Mouse (Mus musculus) urinary bladder, postnatal 10 days (tissue): ENCODE data around the gene Nmnat3.

Source experiments
- DNase-seq: peaks from one replicate; pipeline ENCODE4 v3.0.0; 2022; ENCODE audit warnings: low spot score

Nmnat3 gene

GRCm38 (mm10) chr9:98354919-98355318 is 67.7 kb downstream of the Nmnat3 start:
- DNase-seq: no peak

GRCm38 (mm10) chr9:98361047-98361446 is 73.8 kb downstream of the Nmnat3 start:
- no peak for DNase-seq

GRCm38 (mm10) chr9:98366075-98366474 is 78.8 kb downstream of the Nmnat3 start:
- no peak for DNase-seq

GRCm38 (mm10) chr9:98367333-98367962 is 80.2 kb downstream of the Nmnat3 start:
- DNase-seq: no peak

DNA sequence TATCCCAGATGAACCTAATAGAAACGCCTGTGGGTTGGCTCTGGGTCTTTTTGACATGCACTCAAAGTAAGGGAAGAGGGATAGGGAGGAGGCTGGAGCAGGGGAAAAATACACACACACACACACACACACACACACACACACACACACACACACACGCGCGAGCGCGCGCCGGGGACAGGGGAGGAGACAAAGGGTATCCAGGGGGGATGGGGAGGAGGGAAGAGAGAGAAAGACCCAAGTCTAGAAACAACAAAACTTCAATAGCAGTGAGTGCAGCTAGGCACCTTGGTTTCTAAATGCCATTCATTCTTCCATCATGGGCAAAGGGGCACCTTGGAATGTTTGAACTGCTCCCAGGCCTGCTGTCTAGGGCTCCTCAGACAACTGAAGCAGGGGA is 82.5 kb downstream of the Nmnat3 start:
- no peak for DNase-seq

- DNase-seq: no peak
Observed at GRCm38 (mm10) chr9:98373358-98373757, 86.1 kb downstream of the Nmnat3 start.

GRCm38 (mm10) chr9:98374897-98375296 is 87.7 kb downstream of the Nmnat3 start:
- no peak for DNase-seq

- DNase-seq: no peak
Observed at GRCm38 (mm10) chr9:98375329-98376170, 88.3 kb downstream of the Nmnat3 start.

GRCm38 (mm10) chr9:98379736-98380135 is 92.5 kb downstream of the Nmnat3 start:
- no peak for DNase-seq

DNA sequence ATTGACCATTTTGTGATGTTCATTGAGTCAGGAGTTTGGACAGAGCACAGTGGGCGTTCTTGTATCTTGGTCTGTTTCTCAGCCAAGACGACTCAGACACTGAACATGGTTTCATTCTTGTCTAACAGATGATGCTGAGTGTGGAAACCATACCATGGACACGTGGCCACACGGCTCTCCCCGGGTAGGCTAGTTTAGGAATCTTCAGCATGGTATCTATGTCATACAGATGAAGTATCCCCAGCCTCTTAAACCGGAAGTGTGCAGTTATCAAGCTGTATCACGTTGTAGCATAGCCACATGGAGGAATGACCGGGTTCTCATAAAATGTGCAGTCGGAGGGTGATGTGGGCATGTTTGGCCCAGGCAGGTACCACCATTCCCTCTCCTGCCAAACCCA is 93.4 kb downstream of the Nmnat3 start:
- DNase-seq: no peak

DNA sequence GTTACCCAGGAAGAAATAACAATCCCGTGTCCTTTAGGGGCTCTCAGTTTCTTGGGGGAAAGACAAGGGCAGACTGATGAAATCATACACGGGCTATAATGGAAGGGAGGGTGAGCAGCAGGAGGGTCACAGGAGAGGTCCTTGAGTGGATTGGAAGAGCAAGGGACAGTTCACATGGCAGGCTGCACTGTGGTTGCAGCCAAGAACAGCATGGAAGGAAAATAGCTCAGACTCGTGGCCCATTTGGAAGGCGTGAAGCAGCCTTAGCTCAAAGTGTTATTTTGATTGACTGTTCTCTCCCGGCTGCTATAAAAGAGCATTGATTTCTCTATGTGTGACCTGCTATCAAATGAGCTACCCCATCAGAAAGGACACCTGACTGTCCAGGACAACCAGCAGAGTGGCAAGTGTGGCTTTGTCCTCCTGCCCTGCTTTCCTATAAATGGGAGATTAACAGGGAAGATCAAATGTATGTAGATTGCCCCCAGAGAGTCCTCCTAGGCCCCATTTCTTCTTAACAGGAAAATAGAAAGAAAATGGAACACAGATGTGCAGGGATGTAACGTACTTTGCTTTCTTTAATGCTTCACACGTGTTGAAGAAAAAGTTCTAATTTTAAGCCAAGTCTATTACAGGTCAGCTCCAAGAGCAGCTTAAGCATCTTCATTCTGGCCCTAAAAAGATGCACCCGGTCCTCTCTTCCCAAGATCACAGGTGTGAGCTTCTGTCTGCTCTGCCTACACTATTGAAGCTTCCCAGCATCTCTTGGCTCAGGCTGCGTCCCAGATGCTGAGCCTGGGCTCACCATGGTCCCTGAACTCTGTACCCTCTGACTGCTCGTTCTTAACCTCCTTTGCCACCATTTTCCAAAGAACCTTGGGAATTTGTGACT is 100.8 kb downstream of the Nmnat3 start:
- DNase-seq: no peak

DNA sequence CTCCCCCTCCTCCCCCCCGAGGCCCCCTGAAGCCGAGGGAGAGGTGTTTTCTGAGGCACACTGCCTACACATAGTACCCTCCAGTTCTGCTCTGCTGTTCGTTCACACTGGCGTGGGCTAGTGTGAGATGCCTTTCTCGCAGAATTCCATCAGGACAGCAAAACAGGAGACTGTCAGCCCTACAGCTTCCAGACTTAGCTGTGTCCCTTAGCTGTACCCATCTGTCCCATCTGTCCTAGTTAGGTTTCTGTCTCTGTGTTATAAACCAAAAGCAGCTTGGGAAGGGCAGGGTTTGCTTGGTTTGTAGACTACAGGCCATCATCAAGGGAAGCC is 101.4 kb downstream of the Nmnat3 start:
- DNase-seq: no peak

- no peak for DNase-seq
Observed at GRCm38 (mm10) chr9:98393496-98393895, 106.3 kb downstream of the Nmnat3 start.

- no peak for DNase-seq
Observed at GRCm38 (mm10) chr9:98397211-98397610, 110.0 kb downstream of the Nmnat3 start.

DNA sequence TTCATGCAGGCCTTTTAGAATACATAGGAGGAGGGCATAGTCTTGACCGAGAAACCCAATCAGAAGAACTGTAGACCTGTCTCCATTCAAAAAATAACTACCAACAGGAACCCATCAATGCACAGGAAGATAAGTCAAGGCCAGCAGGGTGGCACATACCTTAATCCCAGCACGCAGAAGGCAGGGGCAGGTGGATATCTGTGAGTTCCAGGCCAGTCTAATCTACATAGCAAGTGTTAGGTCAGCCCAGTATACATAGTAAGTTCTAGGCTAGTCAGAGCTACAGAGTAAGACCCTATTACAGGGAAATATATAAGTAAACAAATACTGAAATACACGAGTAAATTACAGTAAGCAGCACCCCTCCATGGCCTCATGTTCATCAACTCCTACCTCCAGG is 110.6 kb downstream of the Nmnat3 start:
- DNase-seq: no peak

GRCm38 (mm10) chr9:98400185-98400894 is 113.1 kb downstream of the Nmnat3 start:
- no peak for DNase-seq

GRCm38 (mm10) chr9:98401611-98402010 is 114.4 kb downstream of the Nmnat3 start:
- no peak for DNase-seq

- DNase-seq: no peak
Observed at GRCm38 (mm10) chr9:98407771-98408170, 120.5 kb downstream of the Nmnat3 start.

DNA sequence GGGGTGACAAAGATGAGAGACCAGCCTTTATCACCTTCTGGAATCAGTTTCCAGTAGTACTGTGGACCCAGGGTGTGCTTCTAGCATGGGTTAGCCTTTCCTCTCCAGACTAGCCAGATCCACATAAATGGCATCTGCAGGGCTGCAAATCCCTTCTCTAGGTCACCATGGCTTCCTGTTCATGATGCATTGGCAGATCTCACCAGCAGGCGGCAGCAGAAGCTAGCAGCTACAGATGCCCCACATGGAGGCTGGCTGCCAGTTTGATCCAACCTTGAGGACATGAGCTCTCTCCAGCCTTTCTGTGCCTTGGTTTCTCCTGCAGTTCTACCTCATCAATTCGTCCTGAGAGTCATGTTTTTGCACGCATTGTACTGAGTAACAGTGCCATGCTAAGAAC is 121.9 kb downstream of the Nmnat3 start:
- DNase-seq: no peak

DNA sequence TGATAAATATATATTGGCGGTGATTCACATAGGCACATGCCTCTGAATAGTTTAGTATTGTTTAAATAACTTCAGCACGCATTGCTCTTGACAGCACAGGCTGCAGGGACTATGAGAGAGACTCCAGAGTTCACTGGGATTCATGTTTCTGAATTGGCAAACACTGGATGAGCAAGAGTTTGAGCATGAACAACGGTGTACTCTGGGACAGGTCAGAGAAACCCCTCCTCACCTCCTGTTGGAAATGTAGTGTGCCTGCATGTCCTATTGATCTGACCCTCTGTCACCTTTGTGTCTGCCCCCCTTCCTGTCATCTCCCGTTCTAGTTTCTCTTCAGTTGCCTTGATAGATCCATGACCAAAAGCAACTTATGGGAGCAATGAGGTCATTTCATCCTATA is 128.2 kb downstream of the Nmnat3 start:
- no peak for DNase-seq

DNA sequence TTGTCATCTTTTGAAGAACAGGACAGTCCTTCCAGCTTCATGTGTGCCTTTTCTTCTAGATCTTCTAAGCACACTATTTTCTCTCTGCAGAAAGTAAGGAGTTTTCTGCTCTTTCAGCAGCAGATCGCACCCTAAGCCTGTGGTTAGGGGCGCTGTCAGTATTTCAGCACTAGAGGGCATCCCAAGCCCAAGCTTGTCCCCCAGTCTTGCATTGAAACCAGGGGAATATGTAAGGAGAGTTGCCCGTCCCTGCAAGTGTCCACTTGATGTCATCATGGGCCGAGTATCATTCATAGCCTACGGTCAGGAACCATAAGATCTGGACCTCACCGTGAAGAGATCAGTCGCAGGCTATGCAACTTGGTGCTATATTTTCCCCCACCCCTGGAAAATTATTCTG is 130.7 kb downstream of the Nmnat3 start:
- no peak for DNase-seq

DNA sequence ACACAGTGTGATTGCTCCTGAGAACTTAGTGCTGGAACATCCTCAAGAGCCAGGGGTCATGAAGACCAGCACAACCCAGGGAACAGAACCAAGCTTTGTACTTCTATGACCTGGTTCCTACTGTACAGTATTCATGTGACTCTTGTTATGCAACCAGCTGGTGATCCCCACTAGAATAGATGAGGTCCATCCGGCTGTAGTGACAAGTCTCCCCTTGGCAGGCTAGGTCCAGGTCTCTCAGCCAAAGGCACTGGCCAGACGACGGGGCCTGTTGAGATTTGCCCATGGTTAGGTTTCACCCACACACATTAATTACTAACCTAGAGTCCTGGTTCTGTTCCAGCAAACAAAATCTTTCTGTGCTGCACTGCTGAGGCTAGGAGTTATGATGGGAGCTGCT is 131.1 kb downstream of the Nmnat3 start:
- DNase-seq: no peak
